Mouse (Mus musculus) large intestine, adult 2 months (tissue): Measurements from ENCODE around the gene Baiap2l2. TPM values are rescaled to one million over a fixed set of nuclear protein-coding genes. Genes with fewer than 3 reads are reported as not detected.

Experiments
- DNase-seq: peaks from one replicate; pipeline ENCODE4 v3.0.0-alpha.2; 2012; ENCODE audit warnings: low read depth, low spot score
- WGBS: fragments of 180-500 bp; shearing (Covaris S2); methylation state at CpG from one replicate; pipeline ENCODE4 v1.1.7; 2018; 5-methylcytosine and 5-hydroxymethylcytosine counted together
- polyA plus RNA-seq: library from polyadenylated mRNA; depleted of rRNA; stranded (reverse); fragments of >200 nt; gene quantifications from 2 replicates; pipeline ENCODE4 v1.2.3, GENCODE M21; 2012

The Baiap2l2 gene
- polyA plus RNA-seq, 1 experiment: 223 TPM

- DNase-seq: no peak
- WGBS: 90% methylated on average over 6 of the region's 6 CpGs
Observed at GRCm38 (mm10) chr15:79263726-79264125, 21.6 kb downstream of the Baiap2l2 start.

GRCm38 (mm10) chr15:79262786-79263309 is 22.5 kb downstream of the Baiap2l2 start:
- no peak for DNase-seq
- 91% methylated on average over 3 of the region's 3 CpGs for WGBS

GRCm38 (mm10) chr15:79262375-79262774 is 23.0 kb downstream of the Baiap2l2 start:
- whole genome bisulfite sequencing: 61% methylated on average over 13 of the region's 13 CpGs
- DNase-seq: no peak

- 47% methylated on average over 27 of the region's 28 CpGs for WGBS
- no peak for DNase-seq
Observed at GRCm38 (mm10) chr15:79261757-79262156, 23.6 kb downstream of the Baiap2l2 start.

- no peak for DNase-seq
- 60% methylated on average over 61 of the region's 62 CpGs for WGBS
Observed at GRCm38 (mm10) chr15:79261095-79261725, 24.1 kb downstream of the Baiap2l2 start.

GRCm38 (mm10) chr15:79258521-79258920 is 26.8 kb downstream of the Baiap2l2 start:
- 51% methylated on average over 17 of the region's 17 CpGs for WGBS
- DNase-seq: no peak

- WGBS: 37% methylated on average over 3 of the region's 3 CpGs
- no peak for DNase-seq
Observed at GRCm38 (mm10) chr15:79254661-79255060, 30.7 kb downstream of the Baiap2l2 start, which contains the start of gene Slc16a8. TSS of gene Slc16a8 (minus strand) at chr15:79254761.

GRCm38 (mm10) chr15:79252580-79252979 is 32.8 kb downstream of the Baiap2l2 start:
- WGBS: 34% methylated on average over 24 of the region's 24 CpGs
- DNase-seq: no peak

- no peak for DNase-seq
- 3% methylated on average over 61 of the region's 61 CpGs for WGBS
Observed at GRCm38 (mm10) chr15:79251781-79252491, 33.4 kb downstream of the Baiap2l2 start.

GRCm38 (mm10) chr15:79251168-79251567 is 34.2 kb downstream of the Baiap2l2 start:
- 62% methylated on average over 7 of the region's 7 CpGs for WGBS
- DNase-seq: no peak

- 62% methylated on average over 2 of the region's 2 CpGs for WGBS
- no peak for DNase-seq
Observed at GRCm38 (mm10) chr15:79250236-79250635, 35.1 kb downstream of the Baiap2l2 start.

GRCm38 (mm10) chr15:79245321-79245720 is 40.0 kb downstream of the Baiap2l2 start:
- DNase-seq: no peak
- WGBS: 79% methylated on average over 3 of the region's 3 CpGs

- DNase-seq: no peak
- WGBS: 79% methylated on average over 7 of the region's 7 CpGs
Observed at GRCm38 (mm10) chr15:79244071-79244893, 41.1 kb downstream of the Baiap2l2 start.

GRCm38 (mm10) chr15:79243234-79244042 is 41.9 kb downstream of the Baiap2l2 start:
- peak; percentile 94 for DNase-seq
- WGBS: 23% methylated on average over 10 of the region's 10 CpGs

GRCm38 (mm10) chr15:79242574-79243233 is 42.6 kb downstream of the Baiap2l2 start:
- 60% methylated on average over 13 of the region's 13 CpGs for WGBS
- DNase-seq: no peak

GRCm38 (mm10) chr15:79238036-79238435 is 47.3 kb downstream of the Baiap2l2 start:
- WGBS: 72% methylated on average over 6 of the region's 6 CpGs
- no peak for DNase-seq

GRCm38 (mm10) chr15:79235268-79235667 is 50.1 kb downstream of the Baiap2l2 start:
- no peak for DNase-seq
- 50% methylated on average over 9 of the region's 9 CpGs for WGBS

GRCm38 (mm10) chr15:79229058-79229821 is 56.1 kb downstream of the Baiap2l2 start, which contains the start of the genes Pick1 and Gm49486:
TSS of gene Pick1 (plus strand) at chr15:79229173.
TSS of gene Gm49486 (plus strand) at chr15:79229391.
- WGBS: under 1% methylated on average over 51 of the region's 51 CpGs
- peak; percentile 53 for DNase-seq
